ENCODE assay signal across 21 mouse cellular contexts in the genomic region with DNA sequence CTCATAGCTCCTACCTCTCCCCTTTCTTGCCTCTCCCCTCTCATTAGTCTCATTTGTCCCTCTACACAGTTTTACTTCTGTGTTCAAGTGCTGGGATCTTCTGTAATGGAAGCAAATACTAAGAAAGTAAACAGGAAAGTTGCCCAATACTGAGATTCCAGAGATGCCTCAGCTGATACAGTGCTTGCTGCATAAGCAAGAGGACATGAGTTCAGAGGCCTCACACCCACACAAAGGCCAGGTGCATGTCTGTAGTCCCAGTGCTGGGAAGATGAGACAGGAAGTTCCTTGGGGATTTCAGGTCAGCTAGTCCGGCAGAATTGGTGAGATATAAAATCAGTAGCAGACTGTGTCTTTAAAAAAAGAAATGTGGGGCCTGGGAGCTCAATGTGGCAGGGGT. TPM values are rescaled to one million over a fixed set of nuclear protein-coding genes. Genes with fewer than 3 reads are reported as not detected.
A peak's percentile ranks its signal among the peaks of the same experiment; 100 is the strongest.
DNase-seq lines count a peak whose midpoint lies in the region; ATAC-seq and TF ChIP-seq lines count a peak whose summit lies in the region.
"Had no signal": no experiment of that assay in that cellular context is flagged by ENCODE, and none has a peak within 500 bp of the region (broad histone marks: within the 10 kb centered on the region; RNA-seq: fewer than 3 reads in every experiment).

No protein-coding gene starts in this region.

- H3K9me3 ChIP-seq in midbrain, embryonic 11.5 days (ENCODE audit: control insufficient read depth, low read length): no peaks in the 10 kb centered on the region
- H3K9me3 ChIP-seq: heart, embryonic 12.5 days; stomach, embryonic 15.5 days had no signal

- no peak for TF ChIP-seq POLR2A in kidney, adult 2 months (IDR thresholded peaks at IDR 0.05; ENCODE audit: low read depth, low read length)
- TF ChIP-seq POLR2A in embryonic fibroblast, embryonic 13.5 days (IDR thresholded peaks at IDR 0.05; ENCODE audit: low read depth, low read length): no peak

- no peak for TF ChIP-seq CTCF in kidney, adult 2 months (conservative IDR thresholded peaks at IDR 0.05; ENCODE audit: insufficient read depth, insufficient read length, low read depth, low read length)
- TF ChIP-seq CTCF in embryonic fibroblast, embryonic 13.5 days (IDR thresholded peaks at IDR 0.05; ENCODE audit: borderline replicate concordance, insufficient read depth, low read length): no peak

- no peaks in the 10 kb centered on the region; the same call in 1 of the 2 replicates for H3K4me1 ChIP-seq in kidney, adult 2 months (ENCODE audit: control insufficient read depth, insufficient read depth, low read length)
- H3K4me1 ChIP-seq in embryonic fibroblast, embryonic 13.5 days (ENCODE audit: control insufficient read depth, insufficient read depth, low read length): peaks cover 4% of the 10 kb centered on the region; the same call in 1 of the 2 replicates
- H3K4me1 ChIP-seq in midbrain, embryonic 11.5 days (ENCODE audit: control insufficient read depth, insufficient read depth, low read length): peaks cover 9% of the 10 kb centered on the region
- H3K4me1 ChIP-seq: stomach, embryonic 15.5 days had no signal

- no peak overlapping the region for H3K4me2 ChIP-seq in midbrain, embryonic 11.5 days
- H3K4me2 ChIP-seq: heart, embryonic 12.5 days; hindbrain, embryonic 14.5 days; stomach, embryonic 15.5 days had no signal

- no peak overlapping the region for H3K4me3 ChIP-seq in kidney, adult 2 months (ENCODE audit: insufficient read depth, low read depth, low read length)
- H3K4me3 ChIP-seq in embryonic fibroblast, embryonic 13.5 days (ENCODE audit: insufficient read depth, low read length): no peak overlapping the region
- no peak overlapping the region for H3K4me3 ChIP-seq in midbrain, embryonic 11.5 days (ENCODE audit: low read depth, low read length)
- H3K4me3 ChIP-seq: heart, embryonic 12.5 days; stomach, embryonic 15.5 days had no signal

- H3K36me3 ChIP-seq in kidney, adult 2 months (ENCODE audit: control insufficient read depth, insufficient read depth, low read length): no peaks in the 10 kb centered on the region
- no peaks in the 10 kb centered on the region for H3K36me3 ChIP-seq in midbrain, embryonic 11.5 days (ENCODE audit: control insufficient read depth, insufficient read depth, low read length)
- H3K36me3 ChIP-seq: heart, embryonic 12.5 days; stomach, embryonic 15.5 days had no signal

- H3K27ac ChIP-seq in kidney, adult 2 months (ENCODE audit: insufficient read depth, low read depth, low read length): no peak overlapping the region
- peak overlapping the region; percentile 51; the same call in 1 of the 2 replicates for H3K27ac ChIP-seq in embryonic fibroblast, embryonic 13.5 days (ENCODE audit: insufficient read depth, low read length)
- no peak overlapping the region for H3K27ac ChIP-seq in midbrain, embryonic 11.5 days (ENCODE audit: low read depth, low read length)
- H3K27ac ChIP-seq: hindbrain, embryonic 14.5 days; kidney, postnatal 0 days; stomach, embryonic 15.5 days had no signal

- ATAC-seq in midbrain, embryonic 11.5 days (ENCODE audit: low FRiP score): no peak
- ATAC-seq: activated CD4-positive, CD25-positive, alpha-beta regulatory T cell, adult 4 months; forebrain, embryonic 14.5 days; intestine, embryonic 16.5 days; midbrain, embryonic 16.5 days; Patski had no signal

- DNase-seq in kidney, adult 2 months: peak; percentile 33
- no peak for DNase-seq in kidney, postnatal 10 days
- DNase-seq in 3T3-L1 (ENCODE audit: low read depth, low spot score): peak; percentile 66
- DNase-seq in lung, postnatal 14 days: peak; percentile 18
- DNase-seq in left cerebral cortex, adult 9 months (ENCODE audit: low spot score in 2 of 2): no peak
- DNase-seq in adrenal gland, postnatal 4 days (ENCODE audit: low spot score in 2 of 2): no peak
- DNase-seq in midbrain, embryonic 11.5 days (ENCODE audit: low spot score, missing footprints): no peak
- DNase-seq: adrenal gland, postnatal 36 days; cerebellum, adult 9-11 months; gastrocnemius, postnatal 36 days; spleen, adult 18-20 months had no signal

- 44% methylated on average over 1 of the region's 1 CpGs for WGBS in kidney, adult 2 months
- WGBS in midbrain, embryonic 11.5 days: 79% methylated on average over 1 of the region's 1 CpGs

- H3K27me3 ChIP-seq in kidney, adult 2 months (replicated peaks; ENCODE audit: control insufficient read depth, insufficient read depth, low read length): no peaks in the 10 kb centered on the region
- no peaks in the 10 kb centered on the region for H3K27me3 ChIP-seq in midbrain, embryonic 11.5 days (ENCODE audit: control insufficient read depth, insufficient read depth, low read length)
- H3K27me3 ChIP-seq: heart, embryonic 12.5 days; Patski; stomach, embryonic 15.5 days had no signal

- H3K9ac ChIP-seq in midbrain, embryonic 11.5 days (ENCODE audit: low read length): no peak overlapping the region
- H3K9ac ChIP-seq: heart, embryonic 12.5 days; hindbrain, embryonic 14.5 days; stomach, embryonic 15.5 days had no signal

RNA-seq across cellular contexts. Expression of a gene that starts 2.3 kb away (rescaled TPM):
- polyA plus RNA-seq in kidney, adult 2 months (2012; rRNA removed): 182 and 201 TPM in 2 replicates
- polyA plus RNA-seq in embryonic fibroblast, embryonic 13.5 days (2011; ENCODE audit: insufficient read length, low read depth, missing spikeins): 113 and 127 TPM in 2 replicates
- total RNA-seq in adrenal gland, postnatal 4 days (2021): 100 to 1,000 TPM; 116 to 120 TPM
- polyA plus RNA-seq in midbrain, embryonic 11.5 days (2014; fragmentation: Nextera tagmentation; extraction: Ambion mirVana): 75.8 and 78.8 TPM in 2 replicates

RNA-seq across cellular contexts. Expression of a gene that starts 29.9 kb away (rescaled TPM):
- not detected in 2 replicates for polyA plus RNA-seq in kidney, adult 2 months (2012; rRNA removed)
- not detected in 2 replicates for polyA plus RNA-seq in embryonic fibroblast, embryonic 13.5 days (2011; ENCODE audit: insufficient read length, low read depth, missing spikeins)
- under 1 TPM; 0.62 to 0.76 TPM for total RNA-seq in adrenal gland, postnatal 4 days (2021)
- polyA plus RNA-seq in midbrain, embryonic 11.5 days (2014; fragmentation: Nextera tagmentation; extraction: Ambion mirVana): 0.11 and 0.19 TPM in 2 replicates
- total RNA-seq: gastrocnemius, postnatal 36 days had no signal
- polyA plus RNA-seq: activated CD4-positive, CD25-positive, alpha-beta regulatory T cell, adult 4 months; Patski had no signal

Comparison
In these comparisons a context has a peak if more than half of its experiments do, and no peak if none do; other contexts are left out.
1. DNase-seq: peak in kidney, adult 2 months (single experiment), 3T3-L1 (single experiment) and lung, postnatal 14 days (single experiment); none in kidney, postnatal 10 days (single experiment), left cerebral cortex, adult 9 months (0 of 2), adrenal gland, postnatal 4 days (0 of 2) and midbrain, embryonic 11.5 days (single experiment).